Mouse (Mus musculus) forebrain, postnatal 0 days (tissue): ENCODE data around the gene Obp2a. TPM values are rescaled to one million over a fixed set of nuclear protein-coding genes. Genes with fewer than 3 reads are reported as not detected.

Source experiments
- ATAC-seq: fragments of 200-750 bp; cut with Nextera tagmentation; 2 replicates; pipeline ENCODE4 v1.8.0; 2017; ENCODE audit warnings: mild to moderate bottlenecking, moderate library complexity
- DNase-seq: peaks from one replicate; pipeline ENCODE4 v3.0.0-alpha.2; 2015
- H3K27ac ChIP-seq: fragments of 300-500 bp; sonication (generic); 2 replicates; pipeline ENCODE4 v1.5.1; 2014; ENCODE audit warnings: low read depth, mild to moderate bottlenecking, antibody characterized with exemption, low read length, moderate library complexity, mixed read lengths
- H3K27me3 ChIP-seq: fragments of 300-500 bp; sonication (generic); 2 replicates; pipeline ENCODE4 v1.6.1; 2014; ENCODE audit warnings: mild to moderate bottlenecking, low read length, mixed read lengths; ENCODE audit not compliant: insufficient read depth
- H3K36me3 ChIP-seq: fragments of 300-500 bp; sonication (generic); 2 replicates; pipeline ENCODE4 v1.6.1; 2014; ENCODE audit warnings: mild to moderate bottlenecking, moderate library complexity; ENCODE audit not compliant: insufficient read depth
- H3K4me1 ChIP-seq: fragments of 300-500 bp; sonication (generic); 2 replicates; pipeline ENCODE4 v1.6.1; 2014; ENCODE audit warnings: antibody characterized with exemption; ENCODE audit not compliant: insufficient read depth
- H3K4me2 ChIP-seq: fragments of 300-500 bp; sonication (generic); 2 replicates; pipeline ENCODE4 v1.6.1; 2014; ENCODE audit warnings: low read depth, mild to moderate bottlenecking, moderate library complexity
- H3K4me3 ChIP-seq: fragments of 300-500 bp; sonication (generic); 2 replicates; pipeline ENCODE4 v1.5.1; 2014; ENCODE audit warnings: low read depth, low read length, mixed read lengths
- H3K9ac ChIP-seq: fragments of 300-500 bp; sonication (generic); 2 replicates; pipeline ENCODE4 v1.6.1; 2014; ENCODE audit warnings: mild to moderate bottlenecking
- H3K9me3 ChIP-seq: fragments of 300-500 bp; sonication (generic); 2 replicates; pipeline ENCODE4 v1.6.1; 2016; ENCODE audit warnings: low read length
- CTCF ChIP-seq: sonication (generic); IDR thresholded peaks from 2 replicates; pipeline ENCODE4 v1.5.1; 2016; ENCODE audit warnings: antibody characterized with exemption, control low read depth, low read depth
- WGBS: fragments of 180-500 bp; shearing (Covaris S2); extraction: QIAGEN DNeasy Blood & Tissue Kit; methylation state at CpG from one replicate; pipeline ENCODE4 v1.1.7; 2014; 5-methylcytosine and 5-hydroxymethylcytosine counted together
- polyA plus RNA-seq: library from polyadenylated mRNA; unstranded; fragments of >200 nt; fragmentation: Nextera tagmentation; extraction: Ambion mirVana; gene quantifications from 2 replicates; pipeline ENCODE4 v1.2.1, GENCODE M21; 2015
- total RNA-seq: library from RNA; depleted of rRNA; stranded (reverse); fragments of >200 nt; gene quantifications from 2 replicates; pipeline ENCODE4 v1.2.3, GENCODE M21; 2014

The Obp2a gene
- total and polyA plus RNA-seq, 2 experiments from 2014 or later, result not detected

DNA sequence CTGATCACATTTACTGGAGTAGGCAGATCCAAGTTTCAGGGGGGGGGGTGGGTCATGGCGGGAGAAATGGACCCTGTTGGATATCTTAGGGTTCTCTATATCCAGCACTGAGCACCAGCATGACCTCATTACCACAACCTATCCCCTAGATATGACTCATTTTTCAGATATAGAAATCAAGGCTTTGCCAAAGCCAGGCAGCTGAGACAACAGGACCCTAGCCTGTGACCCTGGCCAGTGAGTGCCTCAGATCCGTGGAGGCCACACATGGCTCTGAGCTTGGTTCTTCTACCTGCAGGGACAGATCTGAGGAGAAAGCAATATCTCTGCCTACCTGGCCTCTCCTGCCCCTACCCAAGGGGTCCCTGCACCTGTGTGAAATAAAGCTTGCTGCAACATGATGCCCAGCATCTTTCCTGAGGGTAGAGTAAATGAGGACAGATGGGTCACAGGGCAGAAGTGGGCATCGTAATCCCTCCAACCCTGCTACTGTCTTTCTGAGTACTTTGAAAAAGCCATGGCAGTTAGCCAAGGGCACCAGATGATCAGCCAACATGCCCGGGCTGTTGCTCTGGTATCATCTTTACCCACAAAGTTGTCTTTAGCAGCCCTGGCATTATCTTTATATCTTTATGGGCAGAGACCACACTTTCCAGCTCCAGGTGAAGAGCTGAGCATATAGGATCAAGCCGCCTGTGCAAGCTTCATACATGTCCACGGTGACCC lies 38.4 kb upstream of the Obp2a start:
- H3K9ac ChIP-seq, result no peak overlapping the region
- no peak overlapping the region for H3K27ac ChIP-seq
- ATAC-seq (no peak), DNase-seq (no peak)
- no peaks in the 10 kb centered on the region for H3K36me3 ChIP-seq
- H3K9me3 ChIP-seq, result no peaks in the 10 kb centered on the region
- no peaks in the 10 kb centered on the region for H3K27me3 ChIP-seq
- TF ChIP-seq CTCF, result no peak
- H3K4me3 ChIP-seq, result no peak overlapping the region
- 81% methylated on average over 6 of the region's 6 CpGs for WGBS
- no peaks in the 10 kb centered on the region for H3K4me1 ChIP-seq
- H3K4me2 ChIP-seq, result no peak overlapping the region

DNA sequence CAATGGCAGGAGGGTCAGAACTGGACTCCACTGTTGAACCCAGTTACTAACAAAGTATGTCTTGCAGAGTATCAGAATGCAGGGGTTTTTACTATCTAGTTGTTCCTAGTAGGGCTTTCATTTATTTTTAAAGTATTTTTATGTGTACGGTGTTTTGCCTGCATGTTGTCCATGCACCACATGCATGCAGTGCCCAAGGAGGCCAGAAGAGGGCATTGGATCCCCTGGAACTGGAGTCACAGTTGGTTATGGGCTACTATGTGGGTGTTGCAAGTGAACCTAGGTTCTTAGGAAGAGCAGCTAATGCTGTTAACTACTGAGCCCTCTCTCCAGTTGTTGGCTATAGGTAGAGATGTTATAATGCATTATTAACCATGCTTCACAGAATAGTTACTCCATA lies 36.3 kb upstream of the Obp2a start:
- no peak for ATAC-seq

DNA sequence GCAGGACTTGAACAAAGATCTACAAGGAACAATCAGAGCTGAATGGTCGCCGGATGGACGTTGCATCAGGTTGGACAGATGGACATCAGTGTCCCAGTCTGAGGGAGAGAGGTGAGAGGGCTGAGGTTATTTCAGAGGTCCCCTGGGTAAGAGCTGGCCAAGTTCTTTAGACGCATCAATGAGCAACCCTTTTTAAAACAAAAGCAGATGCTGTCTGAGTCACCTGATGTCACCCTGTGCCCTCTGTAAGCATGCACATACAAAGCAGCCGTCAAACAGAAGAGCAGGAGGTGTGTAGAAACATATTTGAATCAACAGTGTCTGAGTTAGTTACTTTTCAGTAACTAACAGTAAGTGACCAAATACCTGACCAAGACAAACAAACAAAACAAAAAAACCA lies 35.7 kb upstream of the Obp2a start:
- DNase-seq, result no peak

More for the DNA sequence above, 36.3 kb upstream of the Obp2a start:
- Histone ChIP-seq H3K27me3 (no peaks in the 10 kb centered on the region), H3K9ac (no peak overlapping the region), H3K27ac (no peak overlapping the region), H3K9me3 (no peaks in the 10 kb centered on the region), H3K4me1 (no peaks in the 10 kb centered on the region), H3K4me3 (no peak overlapping the region), H3K36me3 (no peaks in the 10 kb centered on the region), H3K4me2 (no peak overlapping the region)
- 51% methylated on average over 1 of the region's 1 CpGs for WGBS
- peak; percentile 25 for DNase-seq
- TF ChIP-seq CTCF, result peak; percentile 71

DNA sequence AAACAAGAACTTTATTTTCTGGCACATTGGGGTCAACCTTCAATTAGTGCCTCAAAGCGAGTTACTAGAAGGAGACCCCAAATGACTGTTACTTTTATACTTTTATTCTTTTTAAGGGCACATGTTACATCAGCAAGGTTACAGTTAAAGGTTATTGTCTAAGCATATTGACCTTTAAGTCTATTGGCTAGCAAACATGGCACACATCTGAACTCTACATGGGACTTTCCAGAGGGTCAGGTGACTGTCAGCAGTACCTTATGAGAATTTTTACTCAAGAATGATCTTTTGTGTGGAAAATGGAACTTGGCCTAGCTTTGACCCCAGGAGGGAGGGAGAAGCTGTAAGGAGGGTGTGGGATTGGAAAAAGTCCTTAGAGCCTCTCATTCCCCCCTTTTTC lies 33.3 kb upstream of the Obp2a start:
- 67% methylated on average over 1 of the region's 1 CpGs for WGBS

More for the DNA sequence above, 35.7 kb upstream of the Obp2a start:
- WGBS, result 84% methylated on average over 5 of the region's 5 CpGs
- TF ChIP-seq CTCF, result no peak
- no peak overlapping the region for H3K4me3 ChIP-seq
- no peak overlapping the region for H3K27ac ChIP-seq
- H3K9ac ChIP-seq, result no peak overlapping the region
- H3K36me3 ChIP-seq, result no peaks in the 10 kb centered on the region
- no peak for ATAC-seq
- no peak overlapping the region for H3K4me2 ChIP-seq
- H3K27me3 ChIP-seq, result no peaks in the 10 kb centered on the region
- H3K9me3 ChIP-seq, result no peaks in the 10 kb centered on the region
- H3K4me1 ChIP-seq, result no peaks in the 10 kb centered on the region

DNA sequence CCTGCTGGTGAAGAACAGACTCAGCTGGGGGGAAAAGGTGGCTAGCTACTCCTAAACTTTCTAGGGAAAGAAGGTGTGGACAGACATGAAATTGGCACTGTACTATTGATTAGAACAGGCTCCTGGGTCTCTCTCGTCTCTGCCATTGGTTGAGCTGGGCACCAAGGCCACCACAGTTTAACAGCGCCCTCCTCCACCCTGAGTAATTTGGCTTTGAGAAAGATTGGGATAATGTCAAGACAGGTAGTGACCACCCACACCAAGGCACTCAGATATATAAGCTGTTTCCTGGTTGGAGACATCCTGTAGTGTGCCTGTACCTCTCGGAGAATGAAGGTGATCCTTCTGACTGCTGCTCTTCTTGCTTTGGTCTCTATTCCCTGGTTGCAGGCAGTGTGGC lies 23.4 kb upstream of the Obp2a start, which contains the start of gene Lcn6:
Gene Lcn6, plus strand, starts transcription at position 301 of the 400 bp plus-strand sequence.
- Histone ChIP-seq H3K9me3 (no peaks in the 10 kb centered on the region), H3K27ac (no peak within 1 kb of the TSS), H3K4me1 (no peaks in the 10 kb centered on the region), H3K36me3 (no peaks in the 10 kb centered on the region), H3K9ac (no peak within 1 kb of the TSS), H3K27me3 (no peaks in the 10 kb centered on the region; the same call in 1 of the 2 replicates), H3K4me2 (no peak within 1 kb of the TSS), H3K4me3 (no peak within 1 kb of the TSS)
- no peak for ATAC-seq
- DNase-seq, result no peak
- TF ChIP-seq CTCF, result no peak
- 88% methylated on average over 3 of the region's 3 CpGs for WGBS

More for the DNA sequence above, 33.3 kb upstream of the Obp2a start:
- DNase-seq (no peak), ATAC-seq (no peak)
- Histone ChIP-seq H3K9me3 (no peaks in the 10 kb centered on the region), H3K9ac (no peak overlapping the region), H3K27ac (no peak overlapping the region), H3K4me1 (no peaks in the 10 kb centered on the region), H3K27me3 (no peaks in the 10 kb centered on the region), H3K4me3 (no peak overlapping the region), H3K36me3 (no peaks in the 10 kb centered on the region), H3K4me2 (no peak overlapping the region)
- no peak for TF ChIP-seq CTCF

DNA sequence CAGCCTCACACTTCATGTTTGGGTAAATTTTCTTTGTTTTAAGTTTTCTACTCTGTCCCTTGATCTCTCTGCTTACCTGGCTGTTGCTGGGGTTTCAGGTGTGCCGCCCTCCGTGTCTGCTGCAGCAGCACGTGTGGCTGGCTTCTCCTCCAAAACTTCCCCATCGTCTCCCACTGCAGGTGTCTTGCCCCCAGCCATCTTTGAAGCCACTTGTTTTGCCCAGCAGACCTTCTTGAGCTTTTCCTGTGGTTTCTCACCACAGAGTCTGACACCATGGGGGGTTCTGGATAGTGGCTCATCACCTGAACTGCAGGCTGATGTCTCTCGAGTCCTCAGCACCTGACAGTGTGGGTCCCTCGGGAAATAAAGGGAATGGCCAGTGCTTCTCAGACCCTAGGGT lies 20.3 kb upstream of the Obp2a start:
- WGBS, result 80% methylated on average over 6 of the region's 6 CpGs
- Histone ChIP-seq H3K27ac (no peak overlapping the region), H3K9ac (no peak overlapping the region), H3K4me3 (no peak overlapping the region), H3K36me3 (no peaks in the 10 kb centered on the region), H3K4me1 (no peaks in the 10 kb centered on the region), H3K4me2 (no peak overlapping the region), H3K9me3 (no peaks in the 10 kb centered on the region), H3K27me3 (no peaks in the 10 kb centered on the region; the same call in 1 of the 2 replicates)
- ATAC-seq (no peak), DNase-seq (no peak)
- no peak for TF ChIP-seq CTCF

DNA sequence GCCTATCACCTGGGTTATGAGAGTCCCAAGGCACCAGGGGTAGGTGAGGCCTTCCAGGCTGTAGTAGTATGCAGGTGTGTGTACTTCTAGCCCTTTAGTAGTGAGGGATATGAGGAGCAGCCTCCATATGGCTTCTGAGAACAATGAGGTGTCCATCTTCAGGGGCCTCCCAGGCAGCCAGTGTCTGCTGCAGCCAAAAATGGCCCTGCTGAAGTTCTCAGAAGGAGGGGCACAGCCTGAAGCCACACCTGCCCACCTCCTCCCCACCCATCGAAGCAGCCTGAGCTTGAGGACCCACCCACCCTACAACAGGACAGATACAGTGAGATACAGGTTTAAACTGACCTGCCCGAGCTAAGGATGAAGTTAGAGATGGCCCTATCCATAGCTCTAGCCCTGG lies 17.4 kb upstream of the Obp2a start, which contains the start of gene Lcn10:
Gene Lcn10, plus strand, starts transcription at position 301 of the 400 bp plus-strand sequence.
- no peak within 1 kb of the TSS for H3K27ac ChIP-seq
- WGBS, result 76% methylated on average over 2 of the region's 2 CpGs
- H3K36me3 ChIP-seq, result no peaks in the 10 kb centered on the region
- TF ChIP-seq CTCF, result no peak
- H3K4me2 ChIP-seq, result no peak within 1 kb of the TSS
- H3K4me3 ChIP-seq, result no peak within 1 kb of the TSS
- no peaks in the 10 kb centered on the region for H3K9me3 ChIP-seq
- ATAC-seq, result no peak
- H3K4me1 ChIP-seq, result no peaks in the 10 kb centered on the region
- H3K9ac ChIP-seq, result no peak within 1 kb of the TSS
- H3K27me3 ChIP-seq, result no peaks in the 10 kb centered on the region
- DNase-seq, result no peak
